8 mouse cellular contexts compared by ENCODE assay signal in the genomic region with DNA sequence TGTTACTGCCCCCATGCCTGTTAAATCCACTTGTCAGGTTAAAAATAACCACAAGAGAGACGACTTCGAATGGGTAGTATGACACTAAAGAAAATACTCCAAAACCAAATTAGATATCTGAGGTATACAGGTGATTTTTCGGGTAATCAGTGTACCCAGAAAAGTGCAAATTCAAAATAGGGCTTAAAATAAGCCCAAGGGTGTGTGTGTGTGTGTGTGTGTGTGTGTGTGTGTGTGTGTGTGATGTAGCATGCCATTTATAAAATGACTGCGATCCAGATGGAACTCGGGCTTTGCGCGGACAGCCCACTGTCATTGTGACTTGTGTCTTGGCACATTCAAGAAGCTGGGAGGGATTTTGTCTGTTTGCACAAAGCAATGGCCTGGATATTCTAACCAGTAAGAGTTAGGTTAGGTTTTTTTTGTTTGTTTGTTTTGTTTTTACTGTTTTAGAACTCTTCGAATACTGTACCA. TPM values are rescaled to one million over a fixed set of nuclear protein-coding genes. Genes with fewer than 3 reads are reported as not detected.
DNase-seq lines count a peak whose midpoint lies in the region; ATAC-seq and TF ChIP-seq lines count a peak whose summit lies in the region.

No protein-coding gene starts in this region.

- 11% methylated on average over 8 of the region's 8 CpGs for WGBS in embryonic facial prominence, embryonic 13.5 days
- WGBS in hindbrain, postnatal 0 days: 7% methylated on average over 8 of the region's 8 CpGs
- whole genome bisulfite sequencing in lung, embryonic 15.5 days: 6% methylated on average over 8 of the region's 8 CpGs

- peaks cover 0 to 4% of the 10 kb centered on the region in 2 experiments; a peak in 2 of 4 replicates for H3K4me1 ChIP-seq in ES-E14 (ENCODE audit: control insufficient read depth in 2 of 2, insufficient read depth in 2 of 2, low read length in 2 of 2, poor library complexity in 1 of 2)
- H3K4me1 ChIP-seq in embryonic facial prominence, embryonic 13.5 days: peaks cover 10% of the 10 kb centered on the region
- H3K4me1 ChIP-seq in hindbrain, postnatal 0 days (ENCODE audit: insufficient read depth, low read length): peaks cover 5% of the 10 kb centered on the region; the same call in 1 of the 2 replicates
- peaks cover 4% of the 10 kb centered on the region for H3K4me1 ChIP-seq in lung, embryonic 15.5 days

- in situ Hi-C loops in ES-E14 (cut with MboI; ENCODE audit: low sequenced_read_pairs in 2 of 2, unreplicated experiment in 2 of 2): no loop called here

- peak overlapping the region; percentile 89 for H3K9ac ChIP-seq in ES-E14 (ENCODE audit: insufficient read depth, low read depth, low read length, poor library complexity, severe bottlenecking)
- peak overlapping the region; percentile 90 for H3K9ac ChIP-seq in embryonic facial prominence, embryonic 13.5 days
- H3K9ac ChIP-seq in hindbrain, postnatal 0 days (replicated peaks; ENCODE audit: low read length): peak overlapping the region; percentile 84
- H3K9ac ChIP-seq in lung, embryonic 15.5 days: peak overlapping the region; percentile 77

- no peak for ATAC-seq in embryonic facial prominence, embryonic 13.5 days (ENCODE audit: insufficient number of reproducible peaks, insufficient read depth, low FRiP score, low TSS enrichment, low read depth)
- ATAC-seq in hindbrain, postnatal 0 days: no peak
- ATAC-seq in lung, embryonic 15.5 days (ENCODE audit: borderline replicate concordance, extremely low read depth, low FRiP score, low TSS enrichment): no peak

- peak overlapping the region; percentile 69 for H3K4me2 ChIP-seq in embryonic facial prominence, embryonic 13.5 days
- peak overlapping the region; percentile 91 for H3K4me2 ChIP-seq in hindbrain, postnatal 0 days (ENCODE audit: low read depth, low read length)
- H3K4me2 ChIP-seq in lung, embryonic 15.5 days: peak overlapping the region; percentile 74

- peak; percentile 59 for DNase-seq in gastrocnemius, adult 2 months
- no peak for DNase-seq in gastrocnemius, postnatal 14 days
- no peak for DNase-seq in ES-E14 (ENCODE audit: low read depth, low spot score)
- peak; percentile 64 for DNase-seq in hindbrain, postnatal 0 days (ENCODE audit: low spot score)
- peak; percentile 24 for DNase-seq in splenic B cell, adult 2 months (ENCODE audit: low read depth, low spot score)
- no peak for DNase-seq in spleen, postnatal 36 days (ENCODE audit: low spot score in 2 of 2)

- H3K27me3 ChIP-seq in embryonic facial prominence, embryonic 13.5 days: no peaks in the 10 kb centered on the region
- no peaks in the 10 kb centered on the region for H3K27me3 ChIP-seq in hindbrain, postnatal 0 days (ENCODE audit: insufficient read depth, low read length)
- no peaks in the 10 kb centered on the region for H3K27me3 ChIP-seq in lung, embryonic 15.5 days
- H3K27me3 ChIP-seq in splenic B cell, adult 2 months (ENCODE audit: control insufficient read depth, insufficient read depth, low read length, poor library complexity, severe bottlenecking): no peaks in the 10 kb centered on the region

- H3K27ac ChIP-seq in gastrocnemius, adult 2 months: peak overlapping the region; percentile 99
- H3K27ac ChIP-seq in ES-E14 (ENCODE audit: insufficient read depth, low read depth, low read length, poor library complexity, severe bottlenecking): no peak overlapping the region
- peak overlapping the region; percentile 92; the same call in 1 of the 2 replicates for H3K27ac ChIP-seq in embryonic facial prominence, embryonic 13.5 days
- H3K27ac ChIP-seq in hindbrain, postnatal 0 days: peak overlapping the region; percentile 96
- peak overlapping the region; percentile 96 for H3K27ac ChIP-seq in lung, embryonic 15.5 days

- peak overlapping the region; percentile 100 for H3K4me3 ChIP-seq in gastrocnemius, adult 2 months
- peak overlapping the region; percentile 94 to 99 for H3K4me3 ChIP-seq in ES-E14 (ENCODE audit: insufficient read depth in 1 of 2, low read depth in 1 of 2, low read length in 2 of 2, poor library complexity in 1 of 2, severe bottlenecking in 1 of 2)
- peak overlapping the region; percentile 94 for H3K4me3 ChIP-seq in embryonic facial prominence, embryonic 13.5 days
- H3K4me3 ChIP-seq in hindbrain, postnatal 0 days (ENCODE audit: low read length): peak overlapping the region; percentile 83
- H3K4me3 ChIP-seq in lung, embryonic 15.5 days: peak overlapping the region; percentile 81

- H3K36me3 ChIP-seq in ES-E14 (ENCODE audit: control insufficient read depth, insufficient read depth, low read length, poor library complexity, severe bottlenecking): 0 out of 2 replicates have a peak, but pooled peaks cover 2% of the 10 kb centered on the region
- H3K36me3 ChIP-seq in embryonic facial prominence, embryonic 13.5 days: peaks cover 6% of the 10 kb centered on the region
- no peaks in the 10 kb centered on the region for H3K36me3 ChIP-seq in hindbrain, postnatal 0 days (ENCODE audit: insufficient read depth, low read length)
- H3K36me3 ChIP-seq in lung, embryonic 15.5 days: no peaks in the 10 kb centered on the region
- no peaks in the 10 kb centered on the region for H3K36me3 ChIP-seq in splenic B cell, adult 2 months (ENCODE audit: control insufficient read depth, insufficient read depth, low read length, poor library complexity, severe bottlenecking)

- TF ChIP-seq CTCF in gastrocnemius, adult 2 months (IDR thresholded peaks at IDR 0.05): no peak
- no peak for TF ChIP-seq CTCF in hindbrain, postnatal 0 days (IDR thresholded peaks at IDR 0.05; ENCODE audit: low read depth)

- no peaks in the 10 kb centered on the region for H3K9me3 ChIP-seq in ES-E14 (ENCODE audit: control insufficient read depth, insufficient read depth, low read depth, low read length)
- H3K9me3 ChIP-seq in embryonic facial prominence, embryonic 13.5 days: no peaks in the 10 kb centered on the region
- H3K9me3 ChIP-seq in hindbrain, postnatal 0 days (ENCODE audit: low read length): no peaks in the 10 kb centered on the region
- H3K9me3 ChIP-seq in lung, embryonic 15.5 days: no peaks in the 10 kb centered on the region

- intact Hi-C loops in gastrocnemius, adult 2 months (cut with DNase I): no loop called here
- intact Hi-C loops in gastrocnemius, postnatal 14 days (cut with DNase I; ENCODE audit: low total_unique reads): no loop called here

TF ChIP-seq in ES-E14, 5 proteins besides CTCF, POLR2A, EP300 and RAD21:
- TF ChIP-seq ZNF384 (IDR thresholded peaks at IDR 0.05; ENCODE audit: low read depth, low read length): no peak
- no peak for TF ChIP-seq HCFC1 (IDR thresholded peaks at IDR 0.05; ENCODE audit: borderline replicate concordance, insufficient read depth, low read length)
- no peak for TF ChIP-seq CHD2 (IDR thresholded peaks at IDR 0.05; ENCODE audit: low read depth, low read length)
- no peak for TF ChIP-seq ZC3H11A (IDR thresholded peaks at IDR 0.05; ENCODE audit: borderline replicate concordance, low read depth, low read length)
- TF ChIP-seq MAFK (IDR thresholded peaks at IDR 0.05; ENCODE audit: insufficient read depth, low read depth, low read length): no peak

RNA-seq across cellular contexts. Expression of gene Stard7, which starts 1.1 kb away (rescaled TPM):
- 100 to 1,000 TPM in 1 of 2 experiments, 10 to 100 TPM in 1; 88.9 to 152 TPM for total RNA-seq in gastrocnemius, adult 2 months (2021)
- 10 to 100 TPM; 86.8 to 98.4 TPM for total RNA-seq in gastrocnemius, postnatal 14 days (2021)
- total RNA-seq in ES-E14 (2012; rRNA removed): 30.0 and 40.7 TPM in 2 replicates
- polyA plus RNA-seq in embryonic facial prominence, embryonic 13.5 days (2015; fragmentation: Nextera tagmentation; extraction: Ambion mirVana): 67.0 and 69.1 TPM in 2 replicates
- total RNA-seq in hindbrain, postnatal 0 days (2014; rRNA removed): 142 and 146 TPM in 2 replicates
- 92.3 and 94.3 TPM in 2 replicates for polyA plus RNA-seq in hindbrain, postnatal 0 days (2015; fragmentation: Nextera tagmentation; extraction: Ambion mirVana)
- polyA plus RNA-seq in lung, embryonic 15.5 days (2015; fragmentation: Nextera tagmentation; extraction: Ambion mirVana): 68.6 and 71.0 TPM in 2 replicates

RNA-seq across cellular contexts. Expression of gene Tmem127, which starts 23.4 kb away (rescaled TPM):
- 10 to 100 TPM; 21.6 to 24.3 TPM for total RNA-seq in gastrocnemius, adult 2 months (2021)
- 10 to 100 TPM; 24.0 to 28.9 TPM for total RNA-seq in gastrocnemius, postnatal 14 days (2021)
- 17.5 and 18.9 TPM in 2 replicates for total RNA-seq in ES-E14 (2012; rRNA removed)
- 26.8 and 29.4 TPM in 2 replicates for polyA plus RNA-seq in embryonic facial prominence, embryonic 13.5 days (2015; fragmentation: Nextera tagmentation; extraction: Ambion mirVana)
- 169 TPM in 2 replicates for total RNA-seq in hindbrain, postnatal 0 days (2014; rRNA removed)
- polyA plus RNA-seq in hindbrain, postnatal 0 days (2015; fragmentation: Nextera tagmentation; extraction: Ambion mirVana): 72.1 and 76.1 TPM in 2 replicates
- 27.8 and 30.9 TPM in 2 replicates for polyA plus RNA-seq in lung, embryonic 15.5 days (2015; fragmentation: Nextera tagmentation; extraction: Ambion mirVana)

RNA-seq across cellular contexts. Expression of gene Ciao1, which starts 23.5 kb away (rescaled TPM):
- total RNA-seq in gastrocnemius, adult 2 months (2021): 10 to 100 TPM; 48.4 to 53.4 TPM
- 10 to 100 TPM; 44.5 to 47.9 TPM for total RNA-seq in gastrocnemius, postnatal 14 days (2021)
- 71.2 and 86.2 TPM in 2 replicates for total RNA-seq in ES-E14 (2012; rRNA removed)
- polyA plus RNA-seq in embryonic facial prominence, embryonic 13.5 days (2015; fragmentation: Nextera tagmentation; extraction: Ambion mirVana): 52.5 and 63.1 TPM in 2 replicates
- total RNA-seq in hindbrain, postnatal 0 days (2014; rRNA removed): 53.0 and 56.1 TPM in 2 replicates
- 30.0 and 35.3 TPM in 2 replicates for polyA plus RNA-seq in hindbrain, postnatal 0 days (2015; fragmentation: Nextera tagmentation; extraction: Ambion mirVana)
- polyA plus RNA-seq in lung, embryonic 15.5 days (2015; fragmentation: Nextera tagmentation; extraction: Ambion mirVana): 64.4 and 67.9 TPM in 2 replicates

Comparison
In these comparisons a context has a peak if more than half of its experiments do, and no peak if none do; other contexts are left out.
1. DNase-seq: peak in gastrocnemius, adult 2 months (single experiment), hindbrain, postnatal 0 days (single experiment) and splenic B cell, adult 2 months (single experiment); none in gastrocnemius, postnatal 14 days (single experiment), ES-E14 (single experiment) and spleen, postnatal 36 days (0 of 2).
2. Peak in every context shown above with its lines, with median percentiles within 50 percentile points of each other: H3K4me3 ChIP-seq, H3K9ac ChIP-seq and H3K4me2 ChIP-seq.